Mouse (Mus musculus): ENCODE data around the gene Cdhr3. TPM values are rescaled to one million over a fixed set of nuclear protein-coding genes. Genes with fewer than 3 reads are reported as not detected.

Gene Cdhr3
- polyA plus RNA-seq, 1 experiment from 2014 or later, result not detected

- H3K27ac ChIP-seq (ENCODE audit: low read depth), result no peak overlapping the region
- H3K4me3 ChIP-seq (ENCODE audit: low read depth, low read length), result no peak overlapping the region
- no peaks in the 10 kb centered on the region for H3K9me3 ChIP-seq (ENCODE audit: control insufficient read depth, low read length)
- ATAC-seq (replicated peaks; ENCODE audit: low FRiP score, low TSS enrichment, low read depth) (no peak), DNase-seq (ENCODE audit: low spot score) (no peak)
- no peak overlapping the region for H3K9ac ChIP-seq (ENCODE audit: low read length)
- H3K4me2 ChIP-seq (ENCODE audit: low read length), result no peak overlapping the region
- H3K4me1 ChIP-seq (replicated peaks; ENCODE audit: control insufficient read depth, insufficient read depth, low read length), result no peaks in the 10 kb centered on the region
- H3K27me3 ChIP-seq (replicated peaks; ENCODE audit: control insufficient read depth, insufficient read depth, low read length), result no peaks in the 10 kb centered on the region
- no peaks in the 10 kb centered on the region for H3K36me3 ChIP-seq (ENCODE audit: control insufficient read depth, insufficient read depth, low read length)
- 51% methylated on average over 5 of the region's 5 CpGs for WGBS
Observed at GRCm38 (mm10) chr12:32998766-32999165, 93.9 kb downstream of the Cdhr3 start.

GRCm38 (mm10) chr12:32995081-32995834 is 97.4 kb downstream of the Cdhr3 start:
- H3K4me1 ChIP-seq (replicated peaks; ENCODE audit: control insufficient read depth, insufficient read depth, low read length), result no peaks in the 10 kb centered on the region
- no peaks in the 10 kb centered on the region for H3K27me3 ChIP-seq (replicated peaks; ENCODE audit: control insufficient read depth, insufficient read depth, low read length)
- no peak overlapping the region for H3K4me2 ChIP-seq (ENCODE audit: low read length)
- H3K9me3 ChIP-seq (ENCODE audit: control insufficient read depth, low read length), result no peaks in the 10 kb centered on the region
- ATAC-seq (replicated peaks; ENCODE audit: low FRiP score, low TSS enrichment, low read depth), result no peak
- no peak overlapping the region for H3K4me3 ChIP-seq (ENCODE audit: low read depth, low read length)
- 69% methylated on average over 4 of the region's 4 CpGs for WGBS
- H3K36me3 ChIP-seq (ENCODE audit: control insufficient read depth, insufficient read depth, low read length), result no peaks in the 10 kb centered on the region
- no peak for DNase-seq (ENCODE audit: low spot score)
- H3K27ac ChIP-seq (ENCODE audit: low read depth), result no peak overlapping the region
- H3K9ac ChIP-seq (ENCODE audit: low read length), result no peak overlapping the region

- Histone ChIP-seq H3K4me2 (ENCODE audit: low read length) (no peak overlapping the region), H3K4me1 (replicated peaks; ENCODE audit: control insufficient read depth, insufficient read depth, low read length) (no peaks in the 10 kb centered on the region), H3K27ac (ENCODE audit: low read depth) (no peak overlapping the region), H3K9me3 (ENCODE audit: control insufficient read depth, low read length) (no peaks in the 10 kb centered on the region), H3K9ac (ENCODE audit: low read length) (no peak overlapping the region), H3K4me3 (ENCODE audit: low read depth, low read length) (no peak overlapping the region), H3K36me3 (ENCODE audit: control insufficient read depth, insufficient read depth, low read length) (no peaks in the 10 kb centered on the region), H3K27me3 (replicated peaks; ENCODE audit: control insufficient read depth, insufficient read depth, low read length) (no peaks in the 10 kb centered on the region)
- ATAC-seq (replicated peaks; ENCODE audit: low FRiP score, low TSS enrichment, low read depth) (no peak), DNase-seq (ENCODE audit: low spot score) (no peak)
- 68% methylated on average over 5 of the region's 5 CpGs for WGBS
Observed at GRCm38 (mm10) chr12:32994081-32994480, 98.6 kb downstream of the Cdhr3 start.

DNA sequence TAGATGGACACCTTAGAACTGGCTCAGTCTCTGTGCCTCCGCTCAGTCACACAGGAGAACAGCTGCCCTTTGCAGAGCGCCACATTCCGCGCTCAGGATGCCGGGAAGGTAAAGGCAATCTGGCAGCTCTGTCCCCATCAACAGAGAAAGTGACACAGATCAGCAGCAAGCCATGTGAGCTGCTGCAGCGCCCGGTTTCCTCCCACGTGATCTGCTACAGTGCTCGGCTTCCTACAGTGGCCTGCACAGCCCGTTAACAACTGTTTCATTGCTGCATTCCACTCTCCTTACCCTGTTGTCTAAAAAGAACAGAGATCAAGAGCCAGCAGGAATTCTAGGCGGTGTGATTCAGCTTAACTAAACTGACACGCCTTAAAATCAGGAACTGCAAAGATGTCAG is 102.9 kb downstream of the Cdhr3 start:
- no peak overlapping the region for H3K9ac ChIP-seq (ENCODE audit: low read length)
- H3K9me3 ChIP-seq (ENCODE audit: control insufficient read depth, low read length), result 0 out of 2 replicates have a peak, but pooled peaks cover 4% of the 10 kb centered on the region
- H3K27me3 ChIP-seq (replicated peaks; ENCODE audit: control insufficient read depth, insufficient read depth, low read length), result no peaks in the 10 kb centered on the region
- H3K4me3 ChIP-seq (ENCODE audit: low read depth, low read length), result no peak overlapping the region
- DNase-seq (ENCODE audit: low spot score) (no peak), ATAC-seq (replicated peaks; ENCODE audit: low FRiP score, low TSS enrichment, low read depth) (no peak)
- no peaks in the 10 kb centered on the region for H3K4me1 ChIP-seq (replicated peaks; ENCODE audit: control insufficient read depth, insufficient read depth, low read length)
- 62% methylated on average over 12 of the region's 12 CpGs for WGBS
- H3K4me2 ChIP-seq (ENCODE audit: low read length), result no peak overlapping the region
- no peak overlapping the region for H3K27ac ChIP-seq (ENCODE audit: low read depth)
- H3K36me3 ChIP-seq (ENCODE audit: control insufficient read depth, insufficient read depth, low read length), result no peaks in the 10 kb centered on the region

- Histone ChIP-seq H3K27ac (ENCODE audit: low read depth) (no peak overlapping the region), H3K4me2 (ENCODE audit: low read length) (no peak overlapping the region), H3K4me3 (ENCODE audit: low read depth, low read length) (no peak overlapping the region), H3K27me3 (replicated peaks; ENCODE audit: control insufficient read depth, insufficient read depth, low read length) (no peaks in the 10 kb centered on the region), H3K36me3 (ENCODE audit: control insufficient read depth, insufficient read depth, low read length) (no peaks in the 10 kb centered on the region), H3K9me3 (ENCODE audit: control insufficient read depth, low read length) (0 out of 2 replicates have a peak, but pooled peaks cover 4% of the 10 kb centered on the region), H3K9ac (ENCODE audit: low read length) (no peak overlapping the region), H3K4me1 (replicated peaks; ENCODE audit: control insufficient read depth, insufficient read depth, low read length) (no peaks in the 10 kb centered on the region)
- DNase-seq (ENCODE audit: low spot score) (no peak), ATAC-seq (replicated peaks; ENCODE audit: low FRiP score, low TSS enrichment, low read depth) (no peak)
- WGBS, result 43% methylated on average over 1 of the region's 1 CpGs
Observed at GRCm38 (mm10) chr12:32986284-32986683, 106.4 kb downstream of the Cdhr3 start.

Small RNA genes within 50 kb of the gene (microRNA-seq; reads per million reads assigned to microRNA genes)
- not detected for gene Gm22904

Other genes with a start within 250 kb of the Cdhr3 start
- gene Sypl, start 139.0 kb downstream of the Cdhr3 start, polyA plus RNA-seq (2014; fragmentation: Nextera tagmentation; extraction: Ambion mirVana), result 127 and 129 TPM in 2 replicates
- gene Atxn7l1, start 54.8 kb upstream of the Cdhr3 start, polyA plus RNA-seq (2014; fragmentation: Nextera tagmentation; extraction: Ambion mirVana), result 18.2 and 21.1 TPM in 2 replicates

All from intestine, embryonic 14.5 days (tissue).